Mouse (Mus musculus) hindbrain, embryonic 13.5 days (tissue): ENCODE results near the gene Boc. TPM values are rescaled to one million over a fixed set of nuclear protein-coding genes. Genes with fewer than 3 reads are reported as not detected.

Experiments
- ATAC-seq: fragments of 200-750 bp; cut with Nextera tagmentation; 2 replicates; pipeline ENCODE4 v1.8.0; 2017; ENCODE audit warnings: moderate TSS enrichment; ENCODE audit not compliant: low FRiP score
- H3K27ac ChIP-seq: fragments of 300-500 bp; sonication (generic); 2 replicates; pipeline ENCODE4 v1.5.1; 2015; ENCODE audit warnings: inconsistent platforms, mild to moderate bottlenecking, moderate library complexity
- H3K27me3 ChIP-seq: fragments of 300-500 bp; sonication (generic); 2 replicates; pipeline ENCODE4 v1.6.1; 2015; ENCODE audit warnings: mild to moderate bottlenecking, inconsistent platforms
- H3K36me3 ChIP-seq: fragments of 300-500 bp; sonication (generic); 2 replicates; pipeline ENCODE4 v1.6.1; 2015; ENCODE audit warnings: mild to moderate bottlenecking, inconsistent platforms
- H3K4me1 ChIP-seq: fragments of 300-500 bp; sonication (generic); replicated peaks from 2 replicates; pipeline ENCODE4 v1.6.1; 2015; ENCODE audit warnings: inconsistent platforms
- H3K4me2 ChIP-seq: fragments of 300-500 bp; sonication (generic); 2 replicates; pipeline ENCODE4 v1.6.1; 2015; ENCODE audit warnings: inconsistent platforms, mild to moderate bottlenecking, moderate library complexity
- H3K4me3 ChIP-seq: fragments of 300-500 bp; sonication (generic); 2 replicates; pipeline ENCODE4 v1.5.1; 2015; ENCODE audit warnings: mild to moderate bottlenecking, inconsistent platforms
- H3K9ac ChIP-seq: fragments of 300-500 bp; sonication (generic); 2 replicates; pipeline ENCODE4 v1.6.1; 2015; ENCODE audit warnings: mild to moderate bottlenecking, inconsistent platforms
- H3K9me3 ChIP-seq: fragments of 300-500 bp; sonication (generic); 2 replicates; pipeline ENCODE4 v1.6.1; 2016; ENCODE audit warnings: inconsistent platforms
- WGBS: fragments of 180-500 bp; shearing (Covaris S2); methylation state at CpG from one replicate; pipeline ENCODE4 v1.1.7; 2015; 5-methylcytosine and 5-hydroxymethylcytosine counted together
- polyA plus RNA-seq: library from polyadenylated mRNA; unstranded; fragments of >200 nt; fragmentation: Nextera tagmentation; extraction: Ambion mirVana; gene quantifications from 2 replicates; pipeline ENCODE4 v1.2.1, GENCODE M21; 2015

Gene Boc
- polyA plus RNA-seq, 1 experiment from 2014 or later = 17.2 TPM

- peak; percentile 62 for ATAC-seq
- H3K4me3 ChIP-seq = no peak overlapping the region
- H3K9me3 ChIP-seq = no peaks in the 10 kb centered on the region
- no peaks in the 10 kb centered on the region for H3K27me3 ChIP-seq
- WGBS = 36% methylated on average over 8 of the region's 8 CpGs
- peaks cover 38% of the 10 kb centered on the region for H3K4me1 ChIP-seq
- peaks cover 39% of the 10 kb centered on the region for H3K36me3 ChIP-seq
- H3K4me2 ChIP-seq = no peak overlapping the region
- peak overlapping the region; percentile 75 for H3K27ac ChIP-seq
- H3K9ac ChIP-seq = no peak overlapping the region
Measured at GRCm38 (mm10) chr16:44494441-44495108, 64.1 kb downstream of the Boc start.

DNA sequence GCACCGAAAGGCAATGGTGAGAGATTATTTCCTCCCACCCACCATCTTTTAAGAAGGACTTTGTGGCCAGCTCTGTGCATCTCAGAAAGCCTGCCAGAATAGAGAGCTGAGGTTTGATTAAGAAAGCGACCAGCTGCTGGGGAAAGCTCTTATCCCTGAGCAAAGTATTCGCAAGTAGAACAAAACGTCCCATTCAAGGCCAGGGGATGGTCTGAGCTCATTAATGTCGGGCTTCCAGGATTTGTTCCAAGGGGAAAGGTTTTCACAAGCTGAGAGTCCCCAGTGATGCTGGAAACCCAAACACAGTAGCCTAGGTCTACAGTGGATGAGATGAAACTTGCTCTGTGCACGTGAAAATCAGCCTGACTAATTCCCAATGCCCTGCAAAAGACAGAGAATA lies 64.8 kb downstream of the Boc start:
- no peak for ATAC-seq
- Histone ChIP-seq H3K4me1 (peaks cover 38% of the 10 kb centered on the region), H3K9me3 (no peaks in the 10 kb centered on the region), H3K9ac (no peak overlapping the region), H3K4me2 (no peak overlapping the region), H3K27me3 (no peaks in the 10 kb centered on the region), H3K27ac (peak overlapping the region; percentile 75), H3K36me3 (peaks cover 34% of the 10 kb centered on the region), H3K4me3 (no peak overlapping the region)
- WGBS = 29% methylated on average over 6 of the region's 6 CpGs

GRCm38 (mm10) chr16:44492706-44493105 lies 66.0 kb downstream of the Boc start:
- Histone ChIP-seq H3K9ac (no peak overlapping the region), H3K36me3 (peaks cover 22% of the 10 kb centered on the region)

DNA sequence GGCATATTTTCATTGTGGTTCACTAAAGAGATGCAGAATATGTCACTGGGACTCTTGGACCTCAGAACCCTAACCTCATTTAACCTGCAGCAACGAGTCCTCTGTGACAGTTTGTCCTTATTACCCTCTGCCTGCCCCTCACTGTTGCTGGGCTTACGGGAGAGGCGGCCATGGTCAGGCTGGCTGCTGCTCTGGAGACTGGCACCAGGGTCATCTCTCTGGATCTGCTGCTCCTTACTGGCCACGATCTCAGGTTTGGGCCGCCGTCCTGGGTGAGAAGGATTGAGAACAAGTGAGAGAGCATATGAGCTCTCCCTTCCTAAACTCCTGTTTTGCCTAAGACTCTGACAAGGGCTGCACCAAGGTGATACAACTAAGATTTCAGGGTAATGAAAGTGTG lies 66.5 kb downstream of the Boc start:
- Histone ChIP-seq H3K9me3 (no peaks in the 10 kb centered on the region), H3K9ac (no peak overlapping the region), H3K36me3 (peaks cover 18% of the 10 kb centered on the region), H3K4me3 (no peak overlapping the region), H3K4me1 (peaks cover 42% of the 10 kb centered on the region), H3K27me3 (no peaks in the 10 kb centered on the region), H3K4me2 (no peak overlapping the region), H3K27ac (no peak overlapping the region)
- ATAC-seq = no peak
- WGBS = 93% methylated on average over 6 of the region's 6 CpGs

More at GRCm38 (mm10) chr16:44492706-44493105, 66.0 kb downstream of the Boc start:
- H3K9me3 ChIP-seq = no peaks in the 10 kb centered on the region
- H3K4me3 ChIP-seq = no peak overlapping the region
- WGBS = 88% methylated on average over 9 of the region's 9 CpGs
- no peak overlapping the region for H3K4me2 ChIP-seq
- H3K4me1 ChIP-seq = peaks cover 38% of the 10 kb centered on the region
- no peaks in the 10 kb centered on the region for H3K27me3 ChIP-seq
- H3K27ac ChIP-seq = peak overlapping the region; percentile 75
- no peak for ATAC-seq

DNA sequence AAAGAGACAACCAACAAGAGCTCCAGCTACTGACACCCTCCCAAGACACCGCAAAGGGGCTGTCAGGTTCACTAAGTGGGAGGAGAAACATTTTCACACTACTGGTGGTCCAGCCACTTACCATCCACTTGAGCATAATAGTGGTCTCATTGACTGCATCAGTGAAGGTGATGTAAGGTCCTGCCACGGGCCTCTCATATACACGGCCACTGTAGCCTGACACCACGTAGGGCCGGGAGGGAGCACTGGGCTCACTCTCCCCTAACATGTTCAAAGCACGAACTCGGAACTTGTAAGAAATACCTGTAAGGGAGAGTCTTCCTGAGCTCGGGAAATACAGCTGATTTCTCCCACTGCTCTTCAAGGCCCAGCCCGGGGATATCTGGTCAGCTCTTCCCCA lies 67.6 kb downstream of the Boc start:
- 90% methylated on average over 9 of the region's 9 CpGs for WGBS
- no peak overlapping the region for H3K4me2 ChIP-seq
- H3K9ac ChIP-seq = no peak overlapping the region
- H3K9me3 ChIP-seq = no peaks in the 10 kb centered on the region
- no peaks in the 10 kb centered on the region for H3K27me3 ChIP-seq
- peaks cover 49% of the 10 kb centered on the region for H3K4me1 ChIP-seq
- ATAC-seq = no peak
- peaks cover 23% of the 10 kb centered on the region for H3K36me3 ChIP-seq
- H3K4me3 ChIP-seq = no peak overlapping the region
- H3K27ac ChIP-seq = no peak overlapping the region

- no peak for ATAC-seq
- Histone ChIP-seq H3K27ac (peak overlapping the region; percentile 60; the same call in 1 of the 2 replicates), H3K27me3 (no peaks in the 10 kb centered on the region), H3K4me3 (no peak overlapping the region), H3K4me1 (peaks cover 21% of the 10 kb centered on the region), H3K36me3 (peaks cover 23% of the 10 kb centered on the region), H3K9ac (peak overlapping the region; percentile 13; the same call in 1 of the 2 replicates), H3K4me2 (no peak overlapping the region), H3K9me3 (no peaks in the 10 kb centered on the region)
- WGBS = 68% methylated on average over 13 of the region's 13 CpGs
Measured at GRCm38 (mm10) chr16:44487194-44487593, 71.5 kb downstream of the Boc start.

GRCm38 (mm10) chr16:44486612-44487011 lies 72.1 kb downstream of the Boc start:
- no peaks in the 10 kb centered on the region for H3K9me3 ChIP-seq
- no peak overlapping the region; the same call in 1 of the 2 replicates for H3K27ac ChIP-seq
- peaks cover 27% of the 10 kb centered on the region for H3K4me1 ChIP-seq
- H3K9ac ChIP-seq = no peak overlapping the region
- no peak for ATAC-seq
- no peak overlapping the region for H3K4me3 ChIP-seq
- 75% methylated on average over 9 of the region's 9 CpGs for WGBS
- H3K27me3 ChIP-seq = no peaks in the 10 kb centered on the region
- no peak overlapping the region for H3K4me2 ChIP-seq
- H3K36me3 ChIP-seq = peaks cover 22% of the 10 kb centered on the region

DNA sequence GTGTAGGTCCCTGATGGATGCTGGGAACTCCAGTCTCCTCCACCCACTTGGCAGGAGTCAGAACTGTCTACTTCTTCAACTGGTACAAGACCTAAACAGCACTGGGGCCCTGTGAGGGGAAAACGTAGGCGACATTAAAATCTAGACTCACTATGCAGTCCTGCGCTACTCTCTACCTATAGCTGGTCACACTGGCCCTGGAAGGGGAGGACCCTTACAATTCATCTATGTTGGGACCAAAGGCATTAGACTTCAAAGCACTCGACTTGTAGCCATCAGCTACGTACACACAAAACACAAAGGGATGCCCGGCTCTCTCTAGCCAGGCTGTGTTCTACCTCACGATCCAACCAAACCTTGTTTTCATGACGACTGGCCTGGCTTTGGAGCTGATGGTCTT lies 73.0 kb downstream of the Boc start:
- no peak for ATAC-seq
- Histone ChIP-seq H3K4me2 (no peak overlapping the region), H3K4me1 (peaks cover 27% of the 10 kb centered on the region), H3K36me3 (peaks cover 13% of the 10 kb centered on the region), H3K9me3 (no peaks in the 10 kb centered on the region), H3K27me3 (no peaks in the 10 kb centered on the region), H3K9ac (no peak overlapping the region), H3K27ac (peak overlapping the region; percentile 25; the same call in 1 of the 2 replicates), H3K4me3 (no peak overlapping the region)
- 77% methylated on average over 8 of the region's 8 CpGs for WGBS

GRCm38 (mm10) chr16:44484831-44485230 lies 73.9 kb downstream of the Boc start:
- H3K36me3 ChIP-seq = peaks cover 6% of the 10 kb centered on the region; the same call in 1 of the 2 replicates
- no peak overlapping the region for H3K27ac ChIP-seq
- H3K4me1 ChIP-seq = peaks cover 27% of the 10 kb centered on the region
- no peak overlapping the region for H3K9ac ChIP-seq
- WGBS = 84% methylated on average over 10 of the region's 10 CpGs
- H3K4me2 ChIP-seq = no peak overlapping the region
- no peak for ATAC-seq
- no peaks in the 10 kb centered on the region for H3K9me3 ChIP-seq
- H3K27me3 ChIP-seq = no peaks in the 10 kb centered on the region
- H3K4me3 ChIP-seq = no peak overlapping the region

DNA sequence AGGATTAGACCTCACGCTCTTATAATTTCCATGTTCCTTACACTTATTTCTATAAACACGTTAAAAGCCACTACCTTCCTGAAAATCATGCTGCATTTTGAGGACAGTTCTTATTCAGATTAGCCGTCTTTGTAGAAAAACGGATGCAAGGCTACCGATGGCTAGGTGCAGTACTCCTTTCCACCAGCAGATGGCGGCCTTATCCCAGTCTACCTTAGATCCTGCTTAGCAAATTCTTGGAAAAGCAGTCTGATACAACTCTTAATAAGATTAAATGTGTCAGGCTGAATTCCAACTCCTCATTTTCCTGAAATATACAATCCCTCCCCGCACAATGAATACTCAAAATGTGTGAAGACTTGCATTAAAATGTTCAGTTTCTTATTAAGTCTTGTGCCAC lies 74.6 kb downstream of the Boc start:
- ATAC-seq = no peak
- no peaks in the 10 kb centered on the region for H3K9me3 ChIP-seq
- H3K27ac ChIP-seq = no peak overlapping the region
- no peak overlapping the region for H3K9ac ChIP-seq
- 10% methylated on average over 7 of the region's 7 CpGs for WGBS
- H3K4me1 ChIP-seq = peaks cover 27% of the 10 kb centered on the region
- H3K36me3 ChIP-seq = peaks cover 6% of the 10 kb centered on the region; the same call in 1 of the 2 replicates
- no peak overlapping the region for H3K4me3 ChIP-seq
- no peak overlapping the region for H3K4me2 ChIP-seq
- no peaks in the 10 kb centered on the region for H3K27me3 ChIP-seq

DNA sequence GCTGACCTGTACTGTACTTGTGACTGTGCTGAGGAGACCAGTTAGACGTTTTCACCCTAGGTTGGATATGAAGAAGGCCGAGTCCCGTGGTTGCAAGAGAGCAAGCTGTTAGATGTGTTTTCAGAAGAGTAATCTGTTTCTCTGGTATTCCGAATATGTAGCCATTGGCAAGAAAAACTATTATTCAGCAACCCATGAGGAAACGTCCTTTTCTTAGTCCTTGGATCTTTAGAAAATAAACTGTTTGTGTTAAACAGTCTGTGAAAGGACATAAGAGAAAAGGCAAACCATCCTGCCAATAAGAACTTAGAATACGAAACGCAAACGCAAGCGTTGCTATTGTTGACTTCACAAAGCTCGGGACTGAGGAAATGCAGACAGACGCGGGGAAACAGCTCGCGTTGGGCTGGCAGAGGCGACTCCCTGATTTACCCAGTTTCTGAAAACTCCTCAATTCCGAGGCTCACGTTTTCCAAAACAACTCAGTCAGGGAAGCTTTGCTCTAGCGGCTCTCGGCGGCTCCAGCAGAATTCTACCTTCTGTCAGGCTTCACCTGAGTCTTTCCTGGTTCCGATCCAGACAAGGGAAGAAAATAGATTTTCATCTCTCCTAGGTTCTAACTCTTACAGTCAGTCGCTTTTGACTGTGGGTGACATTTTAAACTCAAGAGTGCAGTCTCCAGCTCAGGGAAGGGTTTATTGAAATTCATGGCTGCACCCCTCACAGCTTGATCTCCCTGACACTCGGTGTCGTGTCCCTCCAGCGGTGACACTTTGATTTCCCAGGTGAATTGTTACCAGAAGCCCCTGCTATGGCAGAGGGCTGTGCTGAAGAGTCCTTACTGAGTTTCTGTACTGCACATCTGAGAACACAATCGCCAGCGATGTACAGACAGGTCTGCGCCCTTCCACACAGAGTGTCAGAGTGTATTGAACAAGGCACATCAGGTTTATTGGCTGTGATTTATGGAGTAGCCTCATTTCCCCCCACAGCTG lies 76.8 kb downstream of the Boc start:
- Histone ChIP-seq H3K9ac (peak overlapping the region; percentile 49; the same call in 1 of the 2 replicates), H3K27me3 (no peaks in the 10 kb centered on the region), H3K27ac (peak overlapping the region; percentile 31; the same call in 1 of the 2 replicates), H3K4me3 (no peak overlapping the region), H3K36me3 (0 out of 2 replicates have a peak, but pooled peaks cover 3% of the 10 kb centered on the region), H3K4me1 (peaks cover 21% of the 10 kb centered on the region), H3K9me3 (no peaks in the 10 kb centered on the region), H3K4me2 (no peak overlapping the region)
- no peak for ATAC-seq
- 40% methylated on average over 28 of the region's 28 CpGs for WGBS

- Histone ChIP-seq H3K9ac (no peak overlapping the region), H3K4me1 (peaks cover 11% of the 10 kb centered on the region), H3K9me3 (no peaks in the 10 kb centered on the region), H3K4me3 (no peak overlapping the region), H3K36me3 (no peaks in the 10 kb centered on the region), H3K4me2 (no peak overlapping the region), H3K27me3 (no peaks in the 10 kb centered on the region), H3K27ac (no peak overlapping the region)
- no peak for ATAC-seq
- 65% methylated on average over 7 of the region's 7 CpGs for WGBS
Measured at GRCm38 (mm10) chr16:44480616-44481015, 78.1 kb downstream of the Boc start.
